Mouse (Mus musculus) lung, postnatal 36 days (tissue): ENCODE measurements around the gene Grin1.
A peak's percentile ranks its signal among the peaks of the same experiment; 100 is the strongest.

Experiments used
- DNase-seq: peaks from one replicate; pipeline ENCODE4 v3.0.0; 2022; ENCODE audit warnings: mixed read lengths

The Grin1 gene

DNA sequence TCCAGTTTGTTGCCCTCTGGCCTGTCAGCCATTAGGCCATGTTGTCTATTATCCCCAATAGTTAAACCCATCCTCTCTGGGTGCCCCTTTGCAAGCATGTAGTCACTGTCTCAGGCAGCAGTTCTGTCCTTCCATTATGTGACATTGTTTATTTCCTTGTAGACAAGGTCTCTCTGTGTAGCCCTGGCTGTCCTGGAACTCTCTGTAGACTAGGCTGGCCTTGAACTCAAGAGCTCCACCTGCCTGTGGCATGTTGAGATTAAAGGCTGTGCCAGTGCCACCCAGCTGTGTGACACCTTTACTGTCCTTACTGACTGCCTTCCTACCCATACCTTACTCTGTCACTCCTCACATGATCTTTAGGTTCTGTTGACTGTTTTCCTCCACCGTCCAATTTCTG is 66.7 kb downstream of the Grin1 start:
- DNase-seq: peak; percentile 57

DNA sequence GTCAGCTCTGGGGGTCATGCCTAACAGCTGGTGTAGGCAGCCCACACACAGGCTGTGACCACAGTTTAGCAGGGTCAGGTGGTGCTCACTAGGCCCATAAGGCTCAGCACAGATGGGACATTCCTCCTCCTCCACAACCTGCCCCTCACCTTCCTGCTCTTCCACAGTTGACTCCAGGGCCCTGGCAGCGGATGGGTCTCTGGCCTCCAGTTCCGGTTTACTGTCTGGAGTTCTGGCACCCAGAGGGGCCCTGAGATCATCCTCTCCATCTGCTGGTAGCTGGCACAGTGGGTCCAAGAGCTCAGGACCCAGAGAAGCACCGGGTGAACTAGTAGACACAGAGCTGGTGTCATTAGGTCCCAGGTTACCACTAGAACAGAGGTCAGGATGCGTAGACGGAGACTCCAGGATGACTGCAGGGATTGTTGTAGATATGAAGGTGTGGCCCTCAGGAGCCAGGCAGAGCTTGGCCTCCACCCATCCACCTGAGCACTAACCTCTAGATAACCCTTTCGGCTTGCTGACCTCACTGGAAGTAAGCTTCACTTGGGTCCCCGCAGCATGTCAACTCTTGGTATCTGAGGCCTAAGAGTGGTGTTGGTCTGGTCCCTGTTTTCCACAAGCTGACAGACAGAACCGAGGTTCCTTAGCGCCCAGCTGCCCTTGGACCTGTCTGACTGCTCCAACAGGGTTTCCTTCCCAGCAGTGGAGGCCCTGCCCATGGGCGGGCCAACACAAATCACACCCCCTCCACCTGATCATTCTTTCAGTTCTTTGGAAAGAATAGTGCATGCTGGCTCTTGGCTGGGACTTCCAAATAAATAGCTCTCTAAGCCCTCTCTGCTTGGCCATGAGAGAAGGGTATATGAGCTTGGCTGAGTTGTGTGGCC is 72.6 kb downstream of the Grin1 start, which contains the start of gene AL732309.1:
Gene AL732309.1 (minus strand): TSS at position 681 of the 890 bp plus-strand sequence.
- peak; percentile 53 for DNase-seq

DNA sequence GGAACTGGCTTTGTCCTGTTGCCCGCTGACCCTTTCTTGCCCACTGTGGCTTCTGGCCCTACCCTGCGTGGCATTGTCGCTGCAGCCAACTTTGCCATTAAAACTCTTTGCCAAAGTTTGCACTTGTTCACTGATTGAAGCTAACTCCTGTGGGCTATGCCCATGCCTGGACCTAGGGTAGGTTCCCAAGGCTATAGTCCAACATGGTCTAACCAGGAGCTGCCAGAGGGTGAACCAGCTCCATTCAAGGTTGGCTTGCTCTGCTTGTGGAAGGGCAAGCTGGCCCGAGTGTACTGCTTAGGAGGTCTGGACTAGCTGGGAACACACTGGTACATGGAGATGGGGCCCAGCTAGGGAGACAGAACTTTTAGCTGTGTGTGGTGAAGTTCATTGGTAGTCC is 74.8 kb downstream of the Grin1 start:
- no peak for DNase-seq

DNA sequence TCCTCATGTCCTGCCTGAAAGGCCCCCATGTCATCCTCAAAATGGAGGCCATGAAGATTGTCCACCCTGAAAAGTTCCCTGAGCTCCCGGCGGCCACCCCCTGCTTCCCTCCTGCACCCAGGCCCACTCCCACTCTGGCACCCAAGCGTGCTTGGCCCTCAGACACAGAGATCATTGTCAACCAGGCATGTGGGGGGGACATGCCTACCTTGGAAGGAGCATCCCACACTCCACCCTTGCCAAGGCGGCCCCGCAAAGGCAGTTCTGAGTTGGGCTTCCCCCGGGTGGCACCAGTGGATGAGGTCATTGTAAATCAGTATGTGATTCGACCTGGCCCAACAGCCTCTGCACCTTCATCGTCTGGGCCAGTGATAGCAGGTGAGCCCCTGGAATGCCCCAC is 75.6 kb downstream of the Grin1 start:
- DNase-seq: no peak

DNA sequence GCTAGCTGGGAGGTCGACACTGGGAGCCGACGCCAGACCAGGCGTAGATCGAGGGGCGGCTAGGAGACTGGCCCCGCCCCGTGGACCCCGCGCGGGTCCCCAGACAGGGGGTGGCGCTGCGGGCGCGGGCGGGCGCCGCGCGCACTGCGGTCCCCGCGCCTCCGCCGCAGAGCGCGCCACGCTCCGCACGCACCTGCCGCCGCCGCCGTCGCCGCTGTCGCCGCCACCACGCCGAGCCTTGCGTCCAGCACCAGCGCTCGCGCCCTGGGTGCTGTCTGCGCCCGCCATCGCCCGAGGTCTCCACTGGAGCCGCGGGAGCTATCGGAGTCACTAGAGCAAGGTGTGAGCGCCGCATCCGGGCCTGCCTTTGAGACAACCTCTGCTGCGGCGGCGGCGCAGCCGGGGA is 76.9 kb downstream of the Grin1 start, which contains the start of the genes Rnf208 and Cysrt1:
Gene Rnf208 (plus strand): TSS at position 155 of the 406 bp plus-strand sequence.
Gene Cysrt1 (minus strand): TSS at position 352 of the 406 bp plus-strand sequence.
- no peak for DNase-seq

DNA sequence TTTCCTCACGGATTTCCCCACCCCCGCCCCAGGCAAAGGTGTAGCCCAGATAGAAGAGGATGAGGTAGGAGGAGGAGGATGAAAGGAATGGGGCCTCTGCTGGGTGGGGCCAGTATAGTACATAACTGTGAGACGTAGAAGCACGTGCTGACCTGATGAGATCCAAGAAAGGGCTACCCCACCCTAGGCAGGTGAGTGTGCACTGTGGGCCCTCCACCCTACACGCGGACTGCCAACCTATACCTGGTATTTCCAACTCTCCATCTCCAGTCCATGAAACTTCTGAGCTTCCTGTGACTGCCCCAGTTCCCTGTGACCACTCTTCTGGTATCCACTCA is 77.6 kb downstream of the Grin1 start:
- no peak for DNase-seq
